Mouse (Mus musculus) cerebellum, postnatal 14 days (tissue): ENCODE data around the gene Arid2.
"Not testable (repeated sequence)": the region's sequence is repeated elsewhere in the genome, so short reads cannot be mapped to it uniquely, and the experiment has no call there.

ENCODE experiments used
- DNase-seq, 2 experiments: peaks; one replicate each; pipeline ENCODE4 v3.0.0; 2021; ENCODE audit warnings: mixed read lengths in 2 of 2

The Arid2 gene

GRCm38 (mm10) chr15:96287369-96287975 lies at the start of gene Arid2:
Gene Arid2, plus strand, starts transcription at chr15:96287518.
- peak; percentile 80 for DNase-seq

GRCm38 (mm10) chr15:96238071-96238470 lies 49.2 kb upstream of the Arid2 start:
- no peak for DNase-seq

GRCm38 (mm10) chr15:96244171-96244570 lies 43.1 kb upstream of the Arid2 start:
- DNase-seq, result no peak

- DNase-seq, result not testable (repeated sequence)
Measured at GRCm38 (mm10) chr15:96244715-96245114, 42.6 kb upstream of the Arid2 start.

GRCm38 (mm10) chr15:96253827-96254226 lies 33.5 kb upstream of the Arid2 start:
- DNase-seq, result no peak

- peak in 1 of 2 experiments; percentile 31 for DNase-seq
Measured at GRCm38 (mm10) chr15:96254356-96254755, 33.0 kb upstream of the Arid2 start.

- DNase-seq, result no peak
Measured at GRCm38 (mm10) chr15:96257781-96258180, 29.5 kb upstream of the Arid2 start.

- DNase-seq, result no peak
Measured at GRCm38 (mm10) chr15:96264614-96265013, 22.7 kb upstream of the Arid2 start.

GRCm38 (mm10) chr15:96267933-96268332 lies 19.4 kb upstream of the Arid2 start:
- no peak for DNase-seq

- no peak for DNase-seq
Measured at GRCm38 (mm10) chr15:96268610-96269009, 18.7 kb upstream of the Arid2 start.

- no peak for DNase-seq
Measured at GRCm38 (mm10) chr15:96269402-96269801, 17.9 kb upstream of the Arid2 start.

- no peak for DNase-seq
Measured at GRCm38 (mm10) chr15:96270272-96270880, 16.9 kb upstream of the Arid2 start.

GRCm38 (mm10) chr15:96272356-96272755 lies 15.0 kb upstream of the Arid2 start:
- DNase-seq, result peak; percentile 50 to 76

GRCm38 (mm10) chr15:96274341-96274740 lies 13.0 kb upstream of the Arid2 start:
- DNase-seq, result no peak

GRCm38 (mm10) chr15:96275198-96275597 lies 12.1 kb upstream of the Arid2 start:
- no peak for DNase-seq

- DNase-seq, result no peak
Measured at GRCm38 (mm10) chr15:96275810-96276493, 11.4 kb upstream of the Arid2 start.

GRCm38 (mm10) chr15:96277061-96277460 lies 10.3 kb upstream of the Arid2 start:
- DNase-seq, result no peak

- DNase-seq, result no peak
Measured at GRCm38 (mm10) chr15:96281236-96281635, 6.1 kb upstream of the Arid2 start.

- peak in 1 of 2 experiments; percentile 41 for DNase-seq
Measured at GRCm38 (mm10) chr15:96283141-96283540, 4.2 kb upstream of the Arid2 start.

GRCm38 (mm10) chr15:96283920-96284431 lies 3.3 kb upstream of the Arid2 start:
- DNase-seq, result peak; percentile 72

- peak; percentile 75 to 79 for DNase-seq
Measured at GRCm38 (mm10) chr15:96284711-96285322, 2.5 kb upstream of the Arid2 start.

- DNase-seq, result peak; percentile 89 to 93
Measured at GRCm38 (mm10) chr15:96285323-96286014, 1.8 kb upstream of the Arid2 start.
